Mouse (Mus musculus) heart, adult 8-10 months (tissue): ENCODE measurements around the gene Macrod2. TPM values are rescaled to one million over a fixed set of nuclear protein-coding genes. Genes with fewer than 3 reads are reported as not detected.

Source experiments
- DNase-seq: peaks from one replicate; pipeline ENCODE4 v3.0.0; 2022; ENCODE audit warnings: low spot score
- total RNA-seq, 4 experiments: library from RNA; stranded (reverse); gene quantifications; 2 replicates each; pipeline ENCODE4 v1.2.4; 2022

The Macrod2 gene
- total RNA-seq, 4 experiments from 2014 or later, result 7.0 to 9.1 (median 8.7) TPM

DNA sequence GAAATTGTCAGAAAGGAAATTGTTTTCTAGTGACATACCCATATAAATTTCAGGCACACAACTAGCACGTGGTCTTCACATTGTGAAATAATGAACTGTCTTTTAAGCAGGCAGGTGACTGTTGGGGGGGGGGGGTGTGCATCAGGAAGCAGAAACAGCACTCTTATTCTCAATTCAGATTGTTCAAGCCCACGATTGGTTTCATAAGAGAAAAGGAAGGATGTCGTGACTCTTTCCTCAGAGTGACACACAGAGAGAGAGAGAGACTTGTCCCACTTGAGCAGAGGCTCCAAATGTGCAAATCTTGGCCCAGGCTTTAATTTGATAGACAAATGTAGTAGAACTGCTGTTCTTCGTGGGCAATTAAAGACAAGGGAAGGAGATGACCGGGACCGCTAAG lies 516.4 kb downstream of the Macrod2 start:
- DNase-seq, result no peak

GRCm38 (mm10) chr2:140912179-140912578 lies 517.1 kb downstream of the Macrod2 start:
- no peak for DNase-seq

GRCm38 (mm10) chr2:140912931-140913330 lies 517.8 kb downstream of the Macrod2 start:
- no peak for DNase-seq

DNA sequence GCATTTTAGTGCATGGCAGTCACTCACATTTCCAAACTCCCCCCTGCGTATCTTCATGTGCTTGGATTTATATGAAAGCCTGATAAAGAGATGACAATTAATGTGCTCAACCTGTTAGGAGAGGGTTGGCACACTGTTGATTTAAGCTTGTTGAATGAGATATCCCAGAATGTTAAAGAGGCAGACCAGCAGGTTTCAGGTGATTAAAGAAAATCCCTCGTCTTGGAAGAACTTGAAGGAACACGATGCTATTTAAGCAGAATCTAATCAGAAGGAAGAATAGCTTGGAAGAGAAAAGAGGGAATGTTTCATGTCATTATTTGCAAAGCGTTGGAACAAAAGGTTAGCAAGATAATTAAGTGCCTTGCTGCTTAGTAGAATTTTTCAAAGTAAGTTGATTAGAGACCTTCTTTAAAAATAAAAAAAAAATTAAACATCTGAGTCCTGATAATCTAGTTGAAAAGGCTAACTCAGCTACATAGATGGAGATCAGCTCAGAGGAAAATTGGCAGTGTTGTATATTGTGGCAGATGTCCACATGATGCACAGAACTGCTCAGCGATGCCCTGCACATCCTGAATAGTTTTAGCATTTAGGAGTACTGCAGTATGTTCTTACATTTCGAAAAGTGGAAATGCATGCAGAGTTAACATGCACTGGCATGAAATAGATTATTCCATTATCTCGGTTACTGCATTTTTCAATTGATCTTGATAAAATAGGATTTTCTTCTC lies 518.7 kb downstream of the Macrod2 start:
- no peak for DNase-seq

DNA sequence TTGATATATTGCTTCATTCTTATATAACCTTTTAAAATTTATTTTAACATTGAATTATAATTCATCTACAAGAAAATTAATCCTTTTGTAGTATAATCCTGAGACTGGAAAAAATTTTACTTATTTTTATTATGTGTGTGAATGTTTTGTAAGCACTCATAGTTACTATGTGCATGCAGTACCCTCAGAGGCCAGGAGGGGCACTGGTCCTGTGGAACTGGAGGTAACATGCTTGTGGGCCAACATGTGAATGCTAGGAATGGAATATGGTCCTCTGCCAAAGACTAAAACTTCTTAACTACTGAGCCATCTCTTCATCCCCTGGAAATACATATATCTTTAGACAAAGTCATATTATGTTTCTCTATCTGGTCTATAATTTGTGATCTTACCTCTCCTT lies 531.8 kb downstream of the Macrod2 start:
- no peak for DNase-seq

- no peak for DNase-seq
These were observed 539.4 kb downstream of the Macrod2 start for GRCm38 (mm10) chr2:140934483-140934882.

DNA sequence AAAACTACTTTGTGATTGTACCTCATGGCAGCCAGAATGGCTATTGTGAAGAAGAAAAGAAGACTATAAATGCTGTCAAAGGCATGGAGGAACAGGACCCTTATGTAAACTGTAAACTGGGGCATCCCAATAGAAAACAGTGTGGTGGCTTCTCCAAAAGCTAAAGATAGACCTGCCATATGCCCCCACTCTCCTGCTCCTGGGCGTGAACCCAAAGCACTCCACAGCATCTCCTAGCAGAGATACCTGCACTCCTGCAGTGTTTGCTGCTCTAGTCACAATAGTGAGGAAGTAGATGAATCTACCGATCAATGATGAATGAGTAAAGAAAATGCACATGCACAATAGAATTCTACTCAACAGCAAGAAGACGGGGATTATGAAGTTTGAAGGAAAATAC lies 554.4 kb downstream of the Macrod2 start:
- no peak for DNase-seq

DNA sequence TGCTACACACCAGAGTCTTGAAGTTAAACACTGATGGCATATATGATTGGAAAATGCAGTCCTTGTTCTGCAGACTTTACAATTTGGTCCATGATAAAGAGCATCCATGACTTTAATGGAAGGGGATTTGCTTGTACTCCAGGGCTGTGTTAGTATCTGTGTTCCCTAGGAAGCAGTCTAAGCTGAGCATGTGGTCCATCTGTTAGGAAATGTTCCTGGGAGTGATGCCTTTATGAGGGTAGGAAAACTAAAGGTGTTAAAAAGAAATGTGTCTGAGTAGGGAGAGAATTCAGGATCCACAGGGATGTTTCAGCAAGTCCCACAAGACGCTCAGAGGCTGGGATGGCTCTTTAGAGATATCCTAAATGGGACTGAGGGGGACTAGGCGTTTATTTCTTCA lies 564.1 kb downstream of the Macrod2 start:
- DNase-seq, result no peak

GRCm38 (mm10) chr2:140970181-140970580 lies 575.1 kb downstream of the Macrod2 start:
- no peak for DNase-seq

GRCm38 (mm10) chr2:140971845-140972244 lies 576.7 kb downstream of the Macrod2 start:
- DNase-seq, result no peak

- DNase-seq, result no peak
These were observed 590.7 kb downstream of the Macrod2 start for GRCm38 (mm10) chr2:140985670-140986372.

- no peak for DNase-seq
These were observed 608.7 kb downstream of the Macrod2 start for GRCm38 (mm10) chr2:141003846-141004245.

GRCm38 (mm10) chr2:141004326-141004725 lies 609.2 kb downstream of the Macrod2 start:
- DNase-seq, result no peak

DNA sequence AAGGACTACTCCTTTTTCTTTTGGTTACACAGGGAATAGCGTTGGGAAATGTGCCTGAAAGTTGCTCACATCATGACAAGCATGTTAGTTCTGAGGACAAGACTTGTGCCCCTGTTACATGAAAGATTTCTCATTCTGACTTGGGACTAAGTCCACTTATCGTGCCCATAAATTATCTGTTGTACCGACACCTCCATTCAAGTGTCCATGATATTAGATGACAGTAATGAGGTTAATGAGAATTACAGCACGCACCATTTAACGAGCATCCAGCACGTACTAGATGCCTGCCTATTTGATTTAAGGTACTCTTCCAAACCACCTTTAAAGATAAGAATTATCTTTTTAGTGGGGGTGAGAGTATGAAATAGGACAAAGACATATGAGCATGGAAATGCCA lies 610.5 kb downstream of the Macrod2 start:
- no peak for DNase-seq

GRCm38 (mm10) chr2:141007725-141008124 lies 612.6 kb downstream of the Macrod2 start:
- DNase-seq, result no peak

GRCm38 (mm10) chr2:141008458-141008857 lies 613.3 kb downstream of the Macrod2 start:
- no peak for DNase-seq

- peak; percentile 2 for DNase-seq
These were observed 618.5 kb downstream of the Macrod2 start for GRCm38 (mm10) chr2:141013443-141014165.

GRCm38 (mm10) chr2:141022971-141023370 lies 627.9 kb downstream of the Macrod2 start:
- DNase-seq, result no peak

- no peak for DNase-seq
These were observed 628.8 kb downstream of the Macrod2 start for GRCm38 (mm10) chr2:141023916-141024315.

DNA sequence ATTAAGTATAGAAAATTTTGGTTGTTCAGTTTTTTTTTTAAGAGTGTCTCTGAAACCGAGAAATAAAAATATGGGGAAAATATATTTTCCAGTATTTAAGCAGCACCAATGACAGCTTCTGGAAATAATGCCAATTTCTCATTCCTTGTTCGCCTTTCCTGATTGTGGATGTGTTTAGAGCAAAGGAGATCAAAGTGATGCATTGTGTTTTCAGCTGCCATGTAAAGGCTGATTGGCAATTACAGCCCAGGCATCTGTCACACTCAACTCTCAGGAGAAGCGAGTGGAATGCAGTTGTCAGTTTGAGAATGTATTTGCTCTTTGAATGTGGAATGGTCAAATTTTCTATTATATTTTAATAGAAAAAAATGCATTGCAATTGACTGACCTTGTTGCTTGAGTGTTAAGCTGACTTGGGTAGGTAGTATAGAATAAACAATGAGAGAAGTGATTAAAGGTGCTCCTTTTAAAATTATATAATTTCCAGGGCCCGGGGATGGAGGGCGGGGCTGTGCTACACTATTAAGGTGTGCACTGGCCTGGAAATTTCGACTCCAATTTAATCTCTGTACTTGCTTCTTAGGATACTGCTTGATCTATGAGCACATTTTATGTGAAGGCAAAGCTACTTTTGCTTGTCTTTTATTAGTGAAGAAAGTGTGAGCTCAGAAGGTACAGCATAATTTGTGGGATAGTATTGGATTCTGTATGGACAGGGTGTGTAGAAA lies 629.4 kb downstream of the Macrod2 start:
- DNase-seq, result no peak

GRCm38 (mm10) chr2:141056685-141057454 lies 661.8 kb downstream of the Macrod2 start:
- no peak for DNase-seq
